In genomic region chr14:96954462-96954861, GRCm38 (mm10) we compare ENCODE assay signal across 9 mouse cellular contexts.
DNase-seq lines count a peak whose midpoint lies in the region; ATAC-seq lines count a peak whose summit lies in the region.
"Had no signal": no experiment of that assay in that cellular context is flagged by ENCODE, and none has a peak within 500 bp of the region (broad histone marks: within the 10 kb centered on the region; RNA-seq: fewer than 3 reads in every experiment).

No protein-coding gene starts in this region.

- H3K4me3 ChIP-seq in neural tube, embryonic 11.5 days (ENCODE audit: low read depth, low read length): no peak overlapping the region
- H3K4me3 ChIP-seq: neural tube, embryonic 13.5 days had no signal

- no peak overlapping the region for H3K27ac ChIP-seq in neural tube, embryonic 11.5 days (ENCODE audit: low read depth, low read length)
- H3K27ac ChIP-seq: neural tube, embryonic 13.5 days had no signal

- H3K4me2 ChIP-seq in neural tube, embryonic 11.5 days (ENCODE audit: low read depth): no peak overlapping the region
- H3K4me2 ChIP-seq: neural tube, embryonic 13.5 days had no signal

- DNase-seq in kidney, adult 9 months: peak; percentile 28
- DNase-seq in kidney, adult 8-10 months: no peak
- peak; percentile 27 for DNase-seq in neural tube, embryonic 11.5 days (ENCODE audit: low spot score)
- DNase-seq in neural tube, embryonic 10.5 days (ENCODE audit: extremely low spot score, low spot score): no peak
- DNase-seq in embryo, embryonic 11 days: peak; percentile 37
- DNase-seq in retina, postnatal 7 days (ENCODE audit: low read depth, low spot score): peak; percentile 23
- DNase-seq in cerebellum, adult 11 months: no peak

- peak; percentile 65; the same call in 1 of the 2 replicates for ATAC-seq in neural tube, embryonic 11.5 days (ENCODE audit: insufficient read depth, low FRiP score, low TSS enrichment)
- no peak for ATAC-seq in erythroblast, adult 5-6 weeks (replicated peaks; ENCODE audit: low FRiP score, poor library complexity, severe bottlenecking)

- no peaks in the 10 kb centered on the region for H3K36me3 ChIP-seq in neural tube, embryonic 11.5 days (ENCODE audit: control insufficient read depth, insufficient read depth, low read length)
- H3K36me3 ChIP-seq: neural tube, embryonic 13.5 days had no signal

- no peak overlapping the region for H3K9ac ChIP-seq in neural tube, embryonic 11.5 days (ENCODE audit: low read length)
- H3K9ac ChIP-seq: neural tube, embryonic 13.5 days had no signal

- no peaks in the 10 kb centered on the region for H3K27me3 ChIP-seq in neural tube, embryonic 11.5 days (ENCODE audit: control insufficient read depth, insufficient read depth, low read length)
- H3K27me3 ChIP-seq: neural tube, embryonic 13.5 days had no signal

- no peaks in the 10 kb centered on the region for H3K4me1 ChIP-seq in neural tube, embryonic 11.5 days (ENCODE audit: control insufficient read depth, insufficient read depth, low read length)
- H3K4me1 ChIP-seq: neural tube, embryonic 13.5 days had no signal

- H3K9me3 ChIP-seq in neural tube, embryonic 11.5 days (ENCODE audit: control insufficient read depth, low read length): no peaks in the 10 kb centered on the region
- H3K9me3 ChIP-seq: neural tube, embryonic 13.5 days had no signal

Comparison
In these comparisons a context has a peak if more than half of its experiments do, and no peak if none do; other contexts are left out.
1. DNase-seq: peak in kidney, adult 9 months (single experiment), neural tube, embryonic 11.5 days (single experiment), embryo, embryonic 11 days (single experiment) and retina, postnatal 7 days (single experiment); none in kidney, adult 8-10 months (0 of 2), neural tube, embryonic 10.5 days (single experiment) and cerebellum, adult 11 months (single experiment).